Mouse (Mus musculus): ENCODE measurements at regions not wholly inside any gene's neighbourhood (a gene's known extent, or its start where the extent isn't known, plus 50 kb on each side); places are given as distances from the start of the nearest gene placed in this dataset.

DNA sequence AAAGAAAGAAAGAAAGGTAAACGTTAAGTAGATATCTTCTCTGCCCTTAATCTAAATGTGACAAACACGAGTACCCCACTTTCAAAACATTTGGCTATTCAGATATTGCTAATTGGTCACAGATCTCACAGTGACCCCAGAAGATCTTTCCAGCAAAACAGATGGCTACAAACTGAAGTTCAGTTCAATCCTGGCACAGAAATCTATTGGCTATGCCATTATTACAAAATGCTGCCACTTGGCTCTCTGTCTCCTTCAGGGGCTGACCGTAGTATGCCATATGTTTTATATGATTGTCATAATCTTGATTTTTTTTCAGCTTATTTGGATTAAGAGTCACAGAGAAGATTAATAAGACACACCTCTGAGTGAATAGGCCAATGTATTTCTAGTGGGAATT lies 873.2 kb downstream of the Slc22a22 start:
- no peak for ATAC-seq (replicated peaks; ENCODE audit: low FRiP score, poor library complexity, severe bottlenecking)

DNA sequence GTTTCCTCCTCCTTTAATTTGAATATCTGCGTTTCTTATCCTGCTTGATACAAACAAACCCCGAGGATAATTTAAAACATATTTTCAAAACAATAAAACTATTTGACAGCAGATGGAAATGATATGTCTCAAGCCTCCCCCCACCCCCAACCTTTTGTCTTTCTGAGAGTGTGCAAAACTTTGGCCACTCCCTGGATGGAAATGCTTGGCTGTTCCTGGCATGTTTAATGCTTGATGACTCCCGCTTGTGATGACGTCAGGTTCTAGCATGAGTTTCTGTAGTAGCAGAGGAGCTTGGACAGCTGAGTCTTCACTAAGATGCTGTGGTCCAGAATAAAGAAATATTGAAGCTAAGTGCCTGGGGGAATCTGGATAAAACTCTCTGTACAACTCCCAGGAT lies 884.8 kb downstream of the Slc22a22 start:
- ATAC-seq (replicated peaks; ENCODE audit: low FRiP score, poor library complexity, severe bottlenecking) = no peak

- no peak for ATAC-seq (replicated peaks; ENCODE audit: low FRiP score, poor library complexity, severe bottlenecking)
These were observed 896.5 kb downstream of the Slc22a22 start for GRCm38 (mm10) chr15:56580745-56581515.

DNA sequence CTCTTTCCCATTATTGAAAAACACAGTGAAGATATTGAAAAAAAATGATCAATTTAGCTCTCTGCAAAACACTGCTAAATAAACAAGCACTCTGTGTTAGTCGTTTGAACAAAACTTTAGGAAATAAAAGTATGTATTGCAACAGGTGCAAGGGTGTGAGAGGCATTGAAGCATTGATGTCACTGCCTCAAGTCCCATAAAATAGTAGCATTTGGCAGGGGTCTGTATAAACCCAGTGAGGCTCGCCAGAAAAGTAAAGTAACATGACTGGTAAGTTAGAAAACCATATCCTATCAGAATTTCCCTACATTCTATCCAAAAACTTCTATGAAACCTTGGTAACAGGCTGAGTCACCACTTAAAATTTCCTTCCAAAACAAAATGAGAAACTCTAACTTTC lies 914.2 kb downstream of the Slc22a22 start:
- no peak for ATAC-seq (replicated peaks; ENCODE audit: low FRiP score, poor library complexity, severe bottlenecking)

DNA sequence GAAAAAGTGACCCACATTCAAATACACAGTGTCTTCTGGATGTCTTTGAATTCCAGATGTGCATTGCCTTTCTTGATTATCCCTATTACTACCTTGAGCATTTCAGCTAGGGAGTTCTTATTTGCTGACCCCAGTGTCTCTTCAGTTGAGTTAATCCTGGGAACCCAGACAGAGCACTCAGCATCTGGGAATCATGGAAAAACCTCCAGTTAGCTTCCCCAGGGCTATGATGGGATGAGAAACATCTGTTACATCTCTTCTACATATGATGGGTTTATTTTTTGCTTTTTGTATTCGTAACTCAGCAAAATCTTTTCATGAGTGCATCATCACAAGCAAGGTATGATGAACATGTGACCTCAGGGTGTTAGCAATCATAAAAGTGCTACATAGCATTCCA lies 914.6 kb downstream of the Slc22a22 start:
- ATAC-seq (replicated peaks; ENCODE audit: low FRiP score, poor library complexity, severe bottlenecking) = no peak

GRCm38 (mm10) chr15:56562143-56562542 lies 915.3 kb downstream of the Slc22a22 start:
- no peak for ATAC-seq (replicated peaks; ENCODE audit: low FRiP score, poor library complexity, severe bottlenecking)

DNA sequence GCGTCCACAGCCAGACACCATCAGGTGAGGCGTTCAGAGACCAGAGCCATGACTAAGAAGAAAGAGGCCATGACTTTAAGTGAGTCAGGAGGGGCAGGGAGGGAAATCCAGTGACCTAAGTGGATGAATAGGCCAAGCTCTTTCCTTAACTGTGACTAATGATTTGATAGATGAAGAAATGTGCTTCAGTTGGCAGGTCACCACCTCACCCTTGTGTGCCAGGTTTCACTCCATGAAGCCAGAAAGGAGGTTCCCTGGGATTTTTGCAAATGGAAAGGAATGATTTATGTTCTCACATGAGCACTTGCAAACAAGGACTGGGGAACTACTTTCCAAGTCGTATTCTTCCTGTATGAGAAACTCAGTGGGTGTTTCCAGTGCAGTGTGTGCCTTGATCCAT lies 923.0 kb downstream of the Slc22a22 start:
- no peak for ATAC-seq (replicated peaks; ENCODE audit: low FRiP score, poor library complexity, severe bottlenecking)

- ATAC-seq (replicated peaks; ENCODE audit: low FRiP score, poor library complexity, severe bottlenecking) = no peak
These were observed 923.6 kb downstream of the Slc22a22 start for GRCm38 (mm10) chr15:56553851-56554250.

- ATAC-seq (replicated peaks; ENCODE audit: low FRiP score, poor library complexity, severe bottlenecking) = no peak
These were observed 945.9 kb downstream of the Slc22a22 start for GRCm38 (mm10) chr15:56531529-56531928.

GRCm38 (mm10) chr15:56518379-56518778 lies 959.0 kb downstream of the Slc22a22 start:
- ATAC-seq (replicated peaks; ENCODE audit: low FRiP score, poor library complexity, severe bottlenecking) = no peak

DNA sequence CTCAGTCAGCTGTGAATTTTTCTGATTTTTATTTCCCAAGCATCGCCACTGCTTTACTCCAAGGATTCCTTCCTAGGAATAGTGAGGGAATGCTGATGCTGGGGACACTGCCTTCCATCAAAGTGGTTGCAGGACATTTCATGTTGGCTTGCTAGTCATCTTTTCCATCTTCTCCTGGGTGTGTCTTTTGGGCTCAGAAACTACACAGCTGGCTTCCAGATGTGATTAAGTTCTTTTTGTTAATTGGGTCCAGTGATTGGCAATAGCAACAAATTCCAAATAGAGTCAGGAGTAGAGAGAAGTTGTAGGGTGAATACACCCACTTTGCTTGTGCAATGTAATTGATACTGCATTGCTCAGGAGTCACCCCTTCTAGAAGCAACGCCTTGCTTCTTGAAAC lies 961.3 kb downstream of the Slc22a22 start:
- ATAC-seq (replicated peaks; ENCODE audit: low FRiP score, poor library complexity, severe bottlenecking) = no peak

DNA sequence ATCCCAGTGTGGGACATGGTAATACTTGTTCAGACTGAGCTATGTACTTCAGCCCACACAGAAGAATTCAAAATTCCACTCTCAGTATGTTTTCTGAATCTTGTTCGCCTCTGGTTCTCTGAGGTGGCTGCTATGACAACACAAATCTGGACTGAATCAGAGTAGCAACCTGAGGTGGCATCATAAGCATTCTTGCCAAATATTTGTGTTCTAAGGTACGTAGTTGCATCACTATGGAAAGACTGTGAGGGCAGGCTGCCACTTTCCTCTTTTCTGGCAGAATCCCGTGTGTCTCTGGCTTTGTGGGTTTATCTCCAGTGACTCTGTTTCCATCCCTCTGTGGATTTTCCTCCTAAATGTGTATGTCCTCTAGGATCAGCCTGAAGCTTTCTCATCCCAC lies 978.7 kb downstream of the Slc22a22 start:
- no peak for ATAC-seq (replicated peaks; ENCODE audit: low FRiP score, poor library complexity, severe bottlenecking)

GRCm38 (mm10) chr15:56497757-56498156 lies 979.7 kb downstream of the Slc22a22 start:
- ATAC-seq (replicated peaks; ENCODE audit: low FRiP score, poor library complexity, severe bottlenecking) = no peak

GRCm38 (mm10) chr15:56496355-56496754 lies 981.1 kb downstream of the Slc22a22 start:
- ATAC-seq (replicated peaks; ENCODE audit: low FRiP score, poor library complexity, severe bottlenecking) = no peak

- no peak for ATAC-seq (replicated peaks; ENCODE audit: low FRiP score, poor library complexity, severe bottlenecking)
These were observed 991.5 kb downstream of the Slc22a22 start for GRCm38 (mm10) chr15:56485931-56486330.

GRCm38 (mm10) chr15:56484693-56485092 lies 992.7 kb downstream of the Slc22a22 start:
- ATAC-seq (replicated peaks; ENCODE audit: low FRiP score, poor library complexity, severe bottlenecking) = no peak

GRCm38 (mm10) chr15:56479682-56480081 lies 997.7 kb downstream of the Slc22a22 start:
- ATAC-seq (replicated peaks; ENCODE audit: low FRiP score, poor library complexity, severe bottlenecking) = no peak

DNA sequence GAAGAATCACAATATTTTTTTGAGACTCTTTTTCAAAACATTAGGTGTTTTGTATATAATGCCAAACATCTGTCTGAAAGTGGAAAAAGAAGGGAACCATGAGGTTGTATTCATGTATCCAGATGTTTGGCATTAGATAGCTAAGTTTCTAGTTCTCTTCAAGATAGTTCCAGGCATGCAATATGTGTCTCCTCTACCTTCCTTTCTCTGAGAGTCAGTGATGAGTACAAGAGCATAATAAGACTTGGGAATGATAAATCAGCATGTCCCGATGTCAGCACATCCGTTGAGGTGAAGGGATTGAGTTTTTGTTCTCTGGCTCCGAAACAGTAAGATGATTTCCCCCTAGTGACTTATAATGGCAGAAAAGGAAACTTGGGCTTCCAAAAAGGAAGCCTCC lies 998.4 kb downstream of the Slc22a22 start:
- no peak for ATAC-seq (replicated peaks; ENCODE audit: low FRiP score, poor library complexity, severe bottlenecking)

- no peak for ATAC-seq (replicated peaks; ENCODE audit: low FRiP score, poor library complexity, severe bottlenecking)
These were observed 1003.7 kb downstream of the Slc22a22 start for GRCm38 (mm10) chr15:56473679-56474078.

DNA sequence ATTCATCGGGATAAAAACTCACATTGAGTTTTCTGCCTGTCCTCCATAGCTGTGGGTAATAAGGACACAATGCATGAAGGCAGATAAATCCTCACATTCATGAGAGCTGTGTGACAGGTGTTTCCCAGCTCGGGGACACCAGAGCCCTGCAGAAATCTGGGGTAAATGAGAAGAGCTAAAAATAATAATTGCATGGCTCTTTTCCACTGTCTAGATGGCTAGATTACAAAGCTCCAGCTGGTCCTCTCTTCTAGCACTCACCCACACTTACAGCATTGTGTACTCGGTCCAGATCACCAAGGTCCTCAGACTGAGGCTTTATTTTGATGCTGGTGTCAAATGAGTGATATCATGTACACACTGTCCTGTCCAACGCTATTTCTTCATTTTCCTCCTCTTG lies 1025.5 kb downstream of the Slc22a22 start:
- ATAC-seq (replicated peaks; ENCODE audit: low FRiP score, poor library complexity, severe bottlenecking) = no peak

- no peak for ATAC-seq (replicated peaks; ENCODE audit: low FRiP score, poor library complexity, severe bottlenecking)
These were observed 1029.3 kb downstream of the Slc22a22 start for GRCm38 (mm10) chr15:56448015-56448645.

GRCm38 (mm10) chr15:56440171-56440570 lies 1037.3 kb downstream of the Slc22a22 start:
- ATAC-seq (replicated peaks; ENCODE audit: low FRiP score, poor library complexity, severe bottlenecking) = no peak

All from erythroid progenitor cell, adult 5-6 weeks (primary cell).